Mouse (Mus musculus): ENCODE data around the gene Mgat5.

GRCm38 (mm10) chr1:127387226-127387625 is 182.4 kb downstream of the Mgat5 start:
- TF ChIP-seq USF1 (IDR thresholded peaks at IDR 0.05; ENCODE audit: low read depth) (no peak), CTCF (IDR thresholded peaks at IDR 0.05; ENCODE audit: control insufficient read depth, insufficient read depth, insufficient read length) (no peak), MAX (IDR thresholded peaks at IDR 0.05) (no peak)
